Mouse (Mus musculus): ENCODE measurements around the gene Olfr1254. TPM values are rescaled to one million over a fixed set of nuclear protein-coding genes. Genes with fewer than 3 reads are reported as not detected.

The Olfr1254 gene
- polyA plus RNA-seq (2017; shearing (Covaris generic)) = not detected

GRCm38 (mm10) chr2:89793519-89793918, at the start of gene Olfr1254:
Olfr1254 (minus strand) TSS chr2:89793619.

GRCm38 (mm10) chr2:89841455-89841854, 48.0 kb upstream of the Olfr1254 start, which contains the start of gene Olfr1256:
Olfr1256 (minus strand) TSS chr2:89841555.

GRCm38 (mm10) chr2:89811751-89812150, 18.3 kb upstream of the Olfr1254 start, which contains the start of gene Olfr1255:
Olfr1255 (plus strand) TSS chr2:89812051.

GRCm38 (mm10) chr2:89756990-89757389, 36.4 kb downstream of the Olfr1254 start, which contains the start of gene Olfr1253:
Olfr1253 (minus strand) TSS chr2:89757090.

Other genes with a start within 250 kb of the Olfr1254 start
- not detected for gene Olfr1245, start 215.2 kb downstream of the Olfr1254 start, polyA plus RNA-seq (2017; shearing (Covaris generic))
- not detected for gene Olfr1246, start 200.5 kb downstream of the Olfr1254 start, polyA plus RNA-seq (2017; shearing (Covaris generic))
- not detected for gene Olfr1247, start 179.5 kb downstream of the Olfr1254 start, polyA plus RNA-seq (2017; shearing (Covaris generic))
- not detected for gene Olfr1248, start 175.4 kb downstream of the Olfr1254 start, polyA plus RNA-seq (2017; shearing (Covaris generic))
- gene Olfr1249, start 158.6 kb downstream of the Olfr1254 start, polyA plus RNA-seq (2017; shearing (Covaris generic)) = not detected
- gene Olfr1250, start 132.2 kb downstream of the Olfr1254 start, polyA plus RNA-seq (2017; shearing (Covaris generic)) = not detected
- not detected for gene Olfr1251, start 121.7 kb downstream of the Olfr1254 start, polyA plus RNA-seq (2017; shearing (Covaris generic))
- gene Olfr1252, start 68.6 kb downstream of the Olfr1254 start, polyA plus RNA-seq (2017; shearing (Covaris generic)) = not detected
- not detected for gene Olfr1253, start 36.5 kb downstream of the Olfr1254 start, polyA plus RNA-seq (2017; shearing (Covaris generic))
- gene Olfr1255, start 18.4 kb upstream of the Olfr1254 start, polyA plus RNA-seq (2017; shearing (Covaris generic)) = not detected
- gene Olfr1256, start 47.9 kb upstream of the Olfr1254 start, polyA plus RNA-seq (2017; shearing (Covaris generic)) = not detected
- not detected for gene Olfr48, start 54.6 kb upstream of the Olfr1254 start, polyA plus RNA-seq (2017; shearing (Covaris generic))
- gene Olfr1257, start 84.8 kb upstream of the Olfr1254 start, polyA plus RNA-seq (2017; shearing (Covaris generic)) = not detected
- 0.11 TPM for gene Olfr1258, start 133.7 kb upstream of the Olfr1254 start, polyA plus RNA-seq (2017; shearing (Covaris generic))
- not detected for gene Olfr1259, start 155.0 kb upstream of the Olfr1254 start, polyA plus RNA-seq (2017; shearing (Covaris generic))
- gene Olfr1260, start 180.7 kb upstream of the Olfr1254 start, polyA plus RNA-seq (2017; shearing (Covaris generic)) = not detected
- not detected for gene Olfr1261, start 197.6 kb upstream of the Olfr1254 start, polyA plus RNA-seq (2017; shearing (Covaris generic))
- not detected for gene Olfr1262, start 206.5 kb upstream of the Olfr1254 start, polyA plus RNA-seq (2017; shearing (Covaris generic))
- gene Olfr1263, start 218.5 kb upstream of the Olfr1254 start, polyA plus RNA-seq (2017; shearing (Covaris generic)) = not detected
- not detected for gene Olfr1264, start 232.0 kb upstream of the Olfr1254 start, polyA plus RNA-seq (2017; shearing (Covaris generic))
- not detected for gene Olfr1265, start 241.7 kb upstream of the Olfr1254 start, polyA plus RNA-seq (2017; shearing (Covaris generic))

Measured in inflammation-experienced regulatory T-cells, adult 16 weeks (primary cell).